Mouse (Mus musculus) liver, adult (tissue): ENCODE data around the gene Gclm.

Experiments
- GATA4 ChIP-seq: IDR thresholded peaks from 2 replicates; pipeline ENCODE4 v1.6.1; 2014; ENCODE audit warnings: mild to moderate bottlenecking, low read length; ENCODE audit not compliant: insufficient replicate concordance

Gene Gclm

GRCm38 (mm10) chr3:122274241-122275024 lies 29.1 kb downstream of the Gclm start, which contains the start of gene Dnttip2:
Dnttip2 (plus strand) TSS chr3:122274388.
- peak; percentile 25; the same call in 1 of the 2 replicates for TF ChIP-seq GATA4

- TF ChIP-seq GATA4, result no peak
Observed at GRCm38 (mm10) chr3:122275111-122275510, 29.8 kb downstream of the Gclm start.

- no peak for TF ChIP-seq GATA4
Observed at GRCm38 (mm10) chr3:122287195-122287594, 41.8 kb downstream of the Gclm start.

GRCm38 (mm10) chr3:122288613-122289195 lies 43.3 kb downstream of the Gclm start:
- TF ChIP-seq GATA4, result no peak

- no peak for TF ChIP-seq GATA4
Observed at GRCm38 (mm10) chr3:122290696-122291095, 45.3 kb downstream of the Gclm start.

- peak; percentile 97; the same call in 1 of the 2 replicates for TF ChIP-seq GATA4
Observed at GRCm38 (mm10) chr3:122291828-122292227, 46.5 kb downstream of the Gclm start.

- no peak for TF ChIP-seq GATA4
Observed at GRCm38 (mm10) chr3:122292300-122293222, 47.2 kb downstream of the Gclm start.

- TF ChIP-seq GATA4, result no peak
Observed at GRCm38 (mm10) chr3:122293223-122293953, 48.0 kb downstream of the Gclm start.

- no peak for TF ChIP-seq GATA4
Observed at GRCm38 (mm10) chr3:122293954-122294850, 48.8 kb downstream of the Gclm start, which contains the start of gene Bcar3. Bcar3 (plus strand) TSS chr3:122294136.

GRCm38 (mm10) chr3:122295511-122295910 lies 50.2 kb downstream of the Gclm start:
- no peak for TF ChIP-seq GATA4

GRCm38 (mm10) chr3:122296979-122297378 lies 51.6 kb downstream of the Gclm start:
- no peak for TF ChIP-seq GATA4

- TF ChIP-seq GATA4, result no peak
Observed at GRCm38 (mm10) chr3:122300983-122301919, 55.9 kb downstream of the Gclm start.

GRCm38 (mm10) chr3:122304560-122304959 lies 59.2 kb downstream of the Gclm start:
- no peak for TF ChIP-seq GATA4
